Mouse (Mus musculus) ES-Bruce4 (cell line): ENCODE data around the gene Cdh4.

ENCODE experiments used
- CTCF ChIP-seq: IDR thresholded peaks from one replicate; pipeline ENCODE4 v1.8.1; 2011; ENCODE audit warnings: low read depth, low read length
- EP300 ChIP-seq: IDR thresholded peaks from 2 replicates; pipeline ENCODE4 v1.6.1; 2011; ENCODE audit warnings: low read depth, low read length; ENCODE audit not compliant: insufficient read depth
- POLR2A ChIP-seq: IDR thresholded peaks from one replicate; pipeline ENCODE4 v1.8.1; 2011; ENCODE audit warnings: low read length; ENCODE audit not compliant: insufficient read depth

GRCm38 (mm10) chr2:179690571-179690970 lies 248.3 kb downstream of the Cdh4 start:
- no peak for TF ChIP-seq POLR2A
- no peak for TF ChIP-seq CTCF
- TF ChIP-seq EP300 = no peak
